In the genomic region with DNA sequence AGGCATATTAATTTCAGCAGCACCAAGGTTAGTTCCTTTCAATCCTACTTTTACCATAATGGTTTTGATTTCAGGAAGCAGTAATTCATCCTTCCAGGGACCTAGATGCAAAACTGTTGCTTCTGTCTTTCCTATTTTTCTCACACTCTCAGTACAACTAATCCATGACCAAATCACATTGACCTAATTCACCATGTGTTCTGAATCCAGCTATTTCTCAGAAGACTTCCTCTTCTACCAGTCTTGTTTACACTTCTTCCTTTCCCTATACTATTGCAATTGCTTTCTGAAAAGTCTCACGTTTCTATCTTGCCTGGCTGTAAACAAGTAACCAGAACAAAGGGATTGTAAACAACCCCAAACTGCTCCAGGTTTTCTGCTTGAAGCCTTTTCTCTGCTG, we compare ENCODE assay signal across 28 mouse cellular contexts.
"Had no signal": no experiment of that assay in that cellular context is flagged by ENCODE, and none has a peak within 500 bp of the region (broad histone marks: within the 10 kb centered on the region; RNA-seq: fewer than 3 reads in every experiment).

No protein-coding gene starts in this region.

- H3K4me1 ChIP-seq: heart, embryonic 10.5 days; heart, embryonic 12.5 days; hindbrain, embryonic 10.5 days; hindbrain, embryonic 12.5 days; intestine, embryonic 15.5 days; limb, embryonic 13.5 days; limb, embryonic 15.5 days; liver, embryonic 12.5 days had no signal

- H3K4me2 ChIP-seq: heart, embryonic 12.5 days; hindbrain, embryonic 12.5 days; hindbrain, embryonic 14.5 days; intestine, embryonic 15.5 days; limb, embryonic 13.5 days; limb, embryonic 15.5 days; liver, embryonic 12.5 days had no signal

- H3K27ac ChIP-seq: gastrocnemius, adult 2 months; heart, adult 2 months; heart, embryonic 10.5 days; hindbrain, embryonic 10.5 days; hindbrain, embryonic 12.5 days; hindbrain, embryonic 14.5 days; intestine, embryonic 15.5 days; layer of hippocampus, adult 2 months; limb, embryonic 13.5 days; limb, embryonic 15.5 days; liver, embryonic 12.5 days had no signal

- H3K36me3 ChIP-seq: heart, embryonic 10.5 days; heart, embryonic 12.5 days; hindbrain, embryonic 10.5 days; hindbrain, embryonic 12.5 days; intestine, embryonic 15.5 days; limb, embryonic 13.5 days; limb, embryonic 15.5 days; liver, embryonic 12.5 days had no signal

- ATAC-seq: hindbrain, embryonic 16.5 days; inflammation-experienced regulatory T-cells, adult 6 months; intestine, embryonic 15.5 days; intestine, postnatal 0 days; liver, embryonic 12.5 days had no signal

- H3K9ac ChIP-seq: heart, embryonic 12.5 days; hindbrain, embryonic 12.5 days; hindbrain, embryonic 14.5 days; intestine, embryonic 15.5 days; limb, embryonic 13.5 days; limb, embryonic 15.5 days; liver, embryonic 12.5 days had no signal

- DNase-seq: gastrocnemius, adult 2 months; gastrocnemius, postnatal 10 days; gastrocnemius, postnatal 25 days; heart, adult 11 months; heart, adult 2 months; heart, postnatal 10 days; heart, postnatal 4 days; kidney, adult 18-20 months; kidney, adult 8-10 months; kidney, postnatal 10 days; kidney, postnatal 25 days; kidney, postnatal 4 days; layer of hippocampus, adult 9-11 months; layer of hippocampus, postnatal 36 days; left cerebral cortex, postnatal 4 days had no signal

- H3K9me3 ChIP-seq: heart, embryonic 10.5 days; heart, embryonic 12.5 days; hindbrain, embryonic 10.5 days; hindbrain, embryonic 12.5 days; intestine, embryonic 15.5 days; limb, embryonic 13.5 days; limb, embryonic 15.5 days; liver, embryonic 12.5 days had no signal

- H3K27me3 ChIP-seq: heart, embryonic 12.5 days; hindbrain, embryonic 12.5 days; intestine, embryonic 15.5 days; limb, embryonic 13.5 days; limb, embryonic 15.5 days; liver, embryonic 12.5 days had no signal

- H3K4me3 ChIP-seq: gastrocnemius, adult 2 months; heart, adult 2 months; heart, embryonic 10.5 days; heart, embryonic 12.5 days; hindbrain, embryonic 10.5 days; hindbrain, embryonic 12.5 days; intestine, embryonic 15.5 days; layer of hippocampus, adult 2 months; limb, embryonic 13.5 days; limb, embryonic 15.5 days; liver, embryonic 12.5 days had no signal
